Mouse (Mus musculus) cerebellum, adult 11-12 months (tissue): ENCODE results near the gene Nudt1.

Experiments used
- DNase-seq: peaks from one replicate; pipeline ENCODE4 v3.0.0; 2022

Nudt1 gene

GRCm38 (mm10) chr5:140384462-140384861, 63.0 kb downstream of the Nudt1 start:
- no peak for DNase-seq

GRCm38 (mm10) chr5:140387236-140387635, 65.8 kb downstream of the Nudt1 start:
- DNase-seq, result no peak
